Mouse (Mus musculus): ENCODE data around the gene Negr1.

GRCm38 (mm10) chr3:157080585-157080984, 519.0 kb downstream of the Negr1 start:
- no peak for TF ChIP-seq MAFK (IDR thresholded peaks at IDR 0.05; ENCODE audit: insufficient read depth, low read depth, low read length)
- no peak for TF ChIP-seq ZNF384 (IDR thresholded peaks at IDR 0.05; ENCODE audit: low read depth, low read length)
- TF ChIP-seq CHD2 (IDR thresholded peaks at IDR 0.05; ENCODE audit: low read depth, low read length) = no peak

Data from ES-E14 (cell line).